ENCODE assay signal across 8 mouse cellular contexts in the genomic region with DNA sequence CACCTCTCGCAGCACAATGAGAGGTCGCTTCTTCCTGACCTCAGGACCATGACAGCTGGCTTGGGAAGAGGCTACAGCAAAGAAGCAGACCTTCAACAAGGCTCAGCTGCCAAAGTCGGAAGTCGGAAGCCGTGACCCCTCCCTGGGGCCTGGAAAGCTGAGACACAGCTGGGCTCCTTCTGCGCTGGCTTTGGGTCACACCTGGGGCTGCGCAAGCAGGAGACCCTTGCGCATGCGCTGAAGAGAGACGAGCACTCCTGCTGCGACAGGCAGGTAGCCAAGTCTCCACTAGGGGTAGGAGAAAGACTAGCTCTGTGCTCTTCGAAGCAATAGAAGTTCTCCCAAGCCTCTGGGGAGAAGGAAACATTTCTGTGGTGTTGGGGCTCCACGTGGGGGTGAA.
DNase-seq lines count a peak whose midpoint lies in the region; ATAC-seq lines count a peak whose summit lies in the region.

No protein-coding gene starts in this region.

- H3K36me3 ChIP-seq in intestine, embryonic 15.5 days, result no peaks in the 10 kb centered on the region
- H3K36me3 ChIP-seq in splenic B cell, adult 2 months (ENCODE audit: control insufficient read depth, insufficient read depth, low read length, poor library complexity, severe bottlenecking), result no peaks in the 10 kb centered on the region

- no peaks in the 10 kb centered on the region for H3K9me3 ChIP-seq in intestine, embryonic 15.5 days

- DNase-seq in heart, postnatal 4 days, result peak; percentile 21
- no peak for DNase-seq in heart, adult 8-10 months (ENCODE audit: low spot score)
- DNase-seq in T-cell, adult 2 months (ENCODE audit: low spot score), result peak; percentile 34
- DNase-seq in splenic B cell, adult 2 months (ENCODE audit: low read depth, low spot score), result peak; percentile 29
- no peak for DNase-seq in frontal cortex, postnatal 10 days (ENCODE audit: low spot score in 2 of 2)
- DNase-seq in left cerebral cortex, adult 11 months (ENCODE audit: low spot score), result no peak

- no peak overlapping the region for H3K27ac ChIP-seq in intestine, embryonic 15.5 days

- 39% methylated on average over 13 of the region's 13 CpGs for WGBS in intestine, embryonic 15.5 days

- no peak overlapping the region for H3K9ac ChIP-seq in intestine, embryonic 15.5 days

- peaks cover 6% of the 10 kb centered on the region; the same call in 1 of the 2 replicates for H3K4me1 ChIP-seq in intestine, embryonic 15.5 days (replicated peaks)

- no peak overlapping the region for H3K4me2 ChIP-seq in intestine, embryonic 15.5 days (replicated peaks)

- H3K27me3 ChIP-seq in intestine, embryonic 15.5 days (replicated peaks), result no peaks in the 10 kb centered on the region
- H3K27me3 ChIP-seq in splenic B cell, adult 2 months (ENCODE audit: control insufficient read depth, insufficient read depth, low read length, poor library complexity, severe bottlenecking), result no peaks in the 10 kb centered on the region

- H3K4me3 ChIP-seq in intestine, embryonic 15.5 days (replicated peaks), result no peak overlapping the region

- ATAC-seq in intestine, embryonic 15.5 days, result peak; percentile 44; the same call in 1 of the 2 replicates
- ATAC-seq in granulocyte monocyte progenitor cell, adult 5-6 weeks (replicated peaks; ENCODE audit: poor library complexity, severe bottlenecking), result no peak

Comparison
In these comparisons a context has a peak if more than half of its experiments do, and no peak if none do; other contexts are left out.
1. DNase-seq: peak in heart, postnatal 4 days (single experiment), T-cell, adult 2 months (single experiment) and splenic B cell, adult 2 months (single experiment); none in heart, adult 8-10 months (single experiment), frontal cortex, postnatal 10 days (0 of 2) and left cerebral cortex, adult 11 months (single experiment).